Mouse (Mus musculus) layer of hippocampus, adult 2 months (tissue): ENCODE data around the gene Peg10. TPM values are rescaled to one million over a fixed set of nuclear protein-coding genes. Genes with fewer than 3 reads are reported as not detected.
"Not testable (repeated sequence)": the region's sequence is repeated elsewhere in the genome, so short reads cannot be mapped to it uniquely, and the experiment has no call there.

ENCODE experiments used
- DNase-seq, 2 experiments: peaks; one replicate each; pipeline ENCODE4 v3.0.0; 2022; ENCODE audit warnings: low spot score in 2 of 2
- H3K27ac ChIP-seq: fragments of 200-600 bp; 2 replicates; pipeline ENCODE4 v1.8.1; 2022
- H3K4me3 ChIP-seq: fragments of 200-600 bp; 2 replicates; pipeline ENCODE4 v1.8.1; 2022; ENCODE audit warnings: mild to moderate bottlenecking
- CTCF ChIP-seq: fragments of 200-600 bp; conservative IDR thresholded peaks from 2 replicates; pipeline ENCODE4 v1.8.1; 2022; ENCODE audit warnings: antibody characterized with exemption, mild to moderate bottlenecking, moderate library complexity
- total RNA-seq, 2 experiments: library from RNA; stranded (reverse); gene quantifications; 2 replicates each; pipeline ENCODE4 v1.2.3; 2021

Peg10 gene
- total RNA-seq, 2 experiments from 2014 or later: 7.0 to 7.8 TPM

DNA sequence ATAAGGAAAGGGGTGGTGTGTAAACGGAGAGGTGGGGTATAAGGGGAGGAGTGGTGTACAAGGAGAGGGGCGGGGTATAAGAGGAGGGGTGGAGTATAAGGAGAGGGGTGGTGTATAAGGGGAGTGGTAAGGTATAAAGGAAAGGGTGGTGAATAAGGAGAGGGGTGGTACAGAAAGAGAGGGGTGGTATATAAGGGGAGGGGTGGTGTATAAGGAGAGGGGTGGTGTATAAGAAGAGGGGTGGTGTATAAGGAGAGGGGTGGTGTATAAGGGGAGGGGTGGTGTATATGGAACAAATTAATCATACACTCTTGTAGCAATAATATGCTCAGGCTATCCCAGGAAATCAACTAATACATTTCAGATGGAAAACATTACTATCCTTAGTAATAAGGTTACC, 15.1 kb downstream of the Peg10 start:
- no peak for TF ChIP-seq CTCF
- DNase-seq: no peak
- Histone ChIP-seq H3K27ac (no peak overlapping the region), H3K4me3 (no peak overlapping the region)

DNA sequence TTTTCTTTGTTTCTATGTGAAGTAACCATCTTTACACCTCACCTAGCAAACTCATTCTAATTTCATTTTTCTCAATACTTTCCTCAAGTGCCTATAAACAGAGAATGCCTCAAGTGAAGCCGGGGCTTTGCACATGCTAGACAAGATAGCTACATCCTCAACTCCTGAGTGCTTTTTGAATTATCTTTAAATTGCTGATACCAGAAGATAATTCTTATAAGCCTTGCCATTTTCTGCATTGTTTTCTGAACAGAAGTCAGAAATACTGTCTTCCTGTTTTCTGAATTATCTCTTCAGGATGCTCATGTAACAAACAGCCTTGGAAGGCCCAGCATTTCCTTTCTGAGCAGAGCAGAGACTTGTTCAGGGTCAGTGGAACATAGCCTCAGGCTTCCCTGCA, 49.2 kb downstream of the Peg10 start:
- no peak for DNase-seq
- no peak for TF ChIP-seq CTCF
- no peak overlapping the region for H3K4me3 ChIP-seq
- H3K27ac ChIP-seq: no peak overlapping the region

DNA sequence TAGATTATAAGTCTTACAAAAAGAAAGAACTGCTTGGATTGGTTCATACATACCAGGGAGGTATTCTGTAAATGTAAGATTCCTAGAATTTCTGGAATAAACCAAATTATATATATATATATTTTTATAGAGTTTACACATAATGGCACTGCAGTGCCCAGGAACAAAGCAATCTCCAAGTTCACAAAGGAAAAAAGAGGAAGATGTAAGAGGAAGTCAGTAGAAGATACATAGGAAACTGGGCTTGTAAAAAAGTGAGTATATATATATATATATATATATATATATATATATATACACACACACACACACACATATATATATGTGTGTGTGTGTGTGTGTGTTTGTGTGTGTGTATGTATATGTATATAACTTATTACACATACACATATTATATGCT, 50.2 kb downstream of the Peg10 start:
- not testable (repeated sequence) for DNase-seq, H3K27ac ChIP-seq, H3K4me3 ChIP-seq

DNA sequence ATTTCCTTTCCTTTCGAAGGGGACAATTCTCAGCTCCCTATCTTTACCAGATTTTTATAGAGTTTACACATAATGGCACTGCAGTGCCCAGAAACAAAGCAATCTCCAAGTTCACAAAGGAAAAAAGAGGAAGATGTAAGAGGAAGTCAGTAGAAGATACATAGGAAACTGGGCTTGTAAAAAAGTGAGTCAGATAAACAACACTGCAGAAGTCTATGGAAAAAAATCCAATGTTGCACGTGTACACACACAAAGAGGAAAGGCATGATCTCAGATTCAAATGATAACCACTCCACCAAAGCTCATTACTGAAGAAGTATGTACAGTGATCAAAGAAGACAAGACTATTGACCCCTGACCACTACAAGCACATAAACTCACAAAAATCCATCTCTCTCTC, 51.3 kb downstream of the Peg10 start:
- no peak for TF ChIP-seq CTCF
- H3K4me3 ChIP-seq: no peak overlapping the region
- no peak for DNase-seq
- no peak overlapping the region for H3K27ac ChIP-seq

DNA sequence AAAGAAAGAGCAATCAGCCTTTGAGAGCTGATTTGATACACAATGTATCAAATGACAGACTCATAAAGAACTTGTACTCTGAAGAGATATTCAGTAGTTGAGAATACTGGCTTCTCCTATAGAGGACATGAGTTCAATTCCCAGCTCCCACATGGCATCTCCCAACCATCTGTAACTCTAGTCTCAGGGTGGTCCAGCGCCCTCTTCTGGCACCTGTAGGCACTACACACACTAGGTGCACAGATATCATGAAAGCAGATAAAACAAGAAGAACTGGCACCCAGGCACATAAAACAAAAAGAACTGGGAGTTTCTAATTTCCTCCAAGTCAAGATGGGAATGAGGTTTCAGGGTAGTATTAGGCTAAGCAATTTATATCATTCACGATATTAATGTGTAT, 52.3 kb downstream of the Peg10 start:
- DNase-seq: no peak

DNA sequence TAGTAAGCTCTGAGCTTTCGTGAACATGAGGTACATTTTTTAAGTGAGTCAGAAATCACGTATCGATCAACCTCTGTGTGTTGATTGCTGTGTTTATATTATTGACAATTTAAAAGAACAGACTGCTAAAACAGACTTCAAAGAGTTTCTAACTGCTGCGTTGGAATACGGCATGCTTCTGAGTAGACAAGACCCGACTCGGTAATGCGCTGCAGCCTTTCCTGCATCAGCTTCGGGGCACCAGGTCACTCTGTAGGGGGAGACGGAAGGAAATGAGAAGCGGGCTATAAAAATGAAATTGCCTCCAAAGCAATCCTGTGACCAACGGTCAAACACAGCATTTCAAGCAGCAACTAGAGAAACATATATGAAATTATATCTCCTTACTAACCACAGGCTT, 59.9 kb downstream of the Peg10 start:
- no peak overlapping the region for H3K27ac ChIP-seq
- H3K4me3 ChIP-seq: no peak overlapping the region
- DNase-seq: no peak
- no peak for TF ChIP-seq CTCF

More for the DNA sequence above, 52.3 kb downstream of the Peg10 start:
- Histone ChIP-seq H3K27ac (no peak overlapping the region), H3K4me3 (no peak overlapping the region)
- TF ChIP-seq CTCF: peak; percentile 44

Other genes starting within 250 kb of the Peg10 start
- gene Col1a2, start 242.5 kb upstream of the Peg10 start, total RNA-seq: 10 to 100 TPM; 11.0 to 18.3 TPM
- 10 to 100 TPM; 48.8 to 49.5 TPM for gene Casd1, start 146.5 kb upstream of the Peg10 start, total RNA-seq
- gene Sgce, start 99 bp upstream of the Peg10 start, total RNA-seq: 10 to 100 TPM; 32.2 to 34.3 TPM
- gene Ppp1r9a, start 155.6 kb downstream of the Peg10 start, total RNA-seq: 100 to 1,000 TPM; 171 TPM